Mouse (Mus musculus): ENCODE results near the gene Ifnk. TPM values are rescaled to one million over a fixed set of nuclear protein-coding genes. Genes with fewer than 3 reads are reported as not detected.

The Ifnk gene
- not detected for total RNA-seq (2022)

DNA sequence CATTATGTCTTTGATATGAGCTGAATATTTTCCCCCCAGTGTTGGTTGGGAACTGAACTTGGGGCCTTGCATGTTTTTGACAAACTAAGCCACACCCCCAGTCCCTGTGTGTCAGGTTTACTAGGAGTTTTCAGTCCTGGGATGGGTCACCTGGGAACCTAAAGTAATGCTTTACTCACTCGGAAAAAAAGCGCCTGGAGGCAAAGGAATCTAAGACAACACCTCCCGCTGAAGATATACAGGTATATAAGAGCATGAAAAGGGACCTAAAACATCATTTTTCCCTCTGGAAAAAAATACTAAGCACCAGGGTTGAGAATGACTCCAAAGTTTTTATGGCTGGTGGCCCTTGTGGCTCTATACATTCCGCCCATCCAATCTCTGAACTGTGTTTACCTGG lies at the start of gene Ifnk:
Gene Ifnk (plus strand): TSS at position 301 of the 400 bp plus-strand sequence.
- DNase-seq (ENCODE audit: low spot score in 2 of 2), result no peak

DNA sequence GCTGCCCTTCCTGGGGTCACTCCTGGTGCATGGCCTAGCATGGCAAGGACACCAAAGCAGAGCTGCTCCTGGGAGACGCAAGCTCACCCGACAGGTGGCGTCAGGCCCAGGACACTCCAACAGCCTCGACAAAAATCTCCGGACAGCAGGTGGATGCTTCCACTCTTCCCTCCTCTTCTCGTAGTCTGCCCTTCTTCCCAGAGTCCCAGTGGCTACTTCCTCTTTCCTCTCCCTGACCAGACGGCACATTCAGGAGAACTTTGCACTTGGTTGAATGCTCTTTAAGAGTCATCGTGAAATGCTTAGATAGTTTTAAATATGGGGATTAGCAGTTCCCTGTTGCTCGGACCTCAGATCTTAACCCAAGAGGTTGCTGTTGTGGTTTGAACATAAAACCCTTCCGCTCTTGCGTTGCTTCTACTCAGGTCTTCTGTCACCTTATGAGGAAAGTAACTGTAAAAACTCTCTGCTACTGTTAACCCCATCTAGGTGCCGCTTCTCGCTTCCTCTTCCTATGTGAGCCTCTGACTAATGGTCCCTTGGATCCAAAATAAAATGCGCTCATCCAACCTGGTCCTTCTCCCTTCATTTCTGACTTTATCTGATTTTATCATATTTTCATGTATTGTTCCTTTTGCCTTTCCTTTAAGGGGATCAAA lies 46.6 kb upstream of the Ifnk start:
- no peak for DNase-seq (ENCODE audit: low spot score in 2 of 2)

DNA sequence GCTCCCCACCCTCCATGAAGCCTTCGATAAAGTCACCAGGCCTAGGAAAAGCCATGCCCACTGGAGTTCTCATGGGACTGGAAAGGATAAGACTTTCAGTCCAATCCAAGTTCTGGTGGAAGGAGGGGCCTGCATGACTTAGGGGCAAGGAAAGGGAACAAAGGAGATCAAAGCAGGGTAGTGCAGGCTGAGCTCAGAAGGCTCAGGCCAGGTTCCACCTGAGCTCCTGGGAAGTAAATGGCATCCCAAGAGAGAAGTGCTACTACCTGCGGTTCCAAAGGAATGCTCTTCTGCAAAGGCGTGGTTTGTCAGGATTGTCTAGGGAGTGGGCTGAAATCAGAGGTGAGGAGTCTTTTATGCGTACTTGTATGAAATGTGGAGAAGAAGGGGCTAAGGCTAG lies 39.4 kb upstream of the Ifnk start:
- no peak for DNase-seq (ENCODE audit: low spot score in 2 of 2)

DNA sequence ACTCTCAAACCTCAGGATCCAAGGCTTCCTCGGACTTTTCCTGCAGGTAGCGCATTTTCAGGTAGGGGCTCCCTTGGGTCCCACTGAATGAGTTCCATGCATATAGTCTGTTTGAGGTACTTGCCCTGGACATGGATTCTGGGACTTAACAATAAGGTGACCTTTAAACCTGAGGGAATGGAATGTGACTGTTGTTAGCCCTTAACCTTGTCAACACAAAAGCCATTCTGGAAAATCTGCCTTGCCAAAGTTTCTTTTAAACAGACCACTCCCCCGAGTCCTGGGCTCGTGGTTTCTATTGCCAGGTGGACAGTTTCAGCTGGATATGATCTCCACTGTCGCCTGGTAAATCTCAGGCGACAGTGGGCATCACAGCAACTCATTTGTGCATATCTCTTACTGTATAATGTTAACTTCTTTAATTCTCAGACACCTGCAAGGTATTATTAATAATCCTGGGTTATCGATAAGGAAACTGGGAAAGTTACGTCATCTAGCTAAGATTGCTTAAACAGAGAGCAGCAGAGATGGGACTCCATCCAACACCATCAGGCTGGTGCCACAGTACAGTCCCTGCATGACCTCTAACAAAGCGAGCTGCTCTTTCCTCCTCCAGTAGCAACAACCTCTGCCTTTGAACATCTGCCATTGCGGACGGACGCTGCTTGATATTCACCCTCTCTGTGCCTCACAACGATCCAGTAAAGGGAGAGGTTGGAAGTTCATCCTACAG lies 38.2 kb upstream of the Ifnk start:
- no peak for DNase-seq (ENCODE audit: low spot score in 2 of 2)

DNA sequence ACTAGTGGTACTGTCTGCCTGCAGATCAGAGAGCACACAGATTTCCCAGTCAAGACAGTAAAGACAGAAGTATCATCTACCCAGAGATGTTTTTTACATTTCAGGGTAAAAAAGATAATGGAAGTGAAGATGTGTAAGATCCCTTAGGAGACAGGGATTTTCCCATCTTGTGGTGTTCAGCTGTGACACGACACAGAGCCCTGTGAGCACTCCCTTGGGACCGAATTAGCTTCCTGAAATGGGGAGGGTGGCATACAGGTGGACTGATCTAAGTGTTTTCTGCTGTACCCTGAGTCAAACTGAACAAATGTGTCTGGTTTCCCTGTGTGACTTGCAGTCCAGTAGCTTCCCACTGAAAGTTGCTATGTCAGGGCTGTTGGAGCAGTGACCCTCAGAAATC lies 36.9 kb upstream of the Ifnk start:
- DNase-seq (ENCODE audit: low spot score in 2 of 2), result no peak

DNA sequence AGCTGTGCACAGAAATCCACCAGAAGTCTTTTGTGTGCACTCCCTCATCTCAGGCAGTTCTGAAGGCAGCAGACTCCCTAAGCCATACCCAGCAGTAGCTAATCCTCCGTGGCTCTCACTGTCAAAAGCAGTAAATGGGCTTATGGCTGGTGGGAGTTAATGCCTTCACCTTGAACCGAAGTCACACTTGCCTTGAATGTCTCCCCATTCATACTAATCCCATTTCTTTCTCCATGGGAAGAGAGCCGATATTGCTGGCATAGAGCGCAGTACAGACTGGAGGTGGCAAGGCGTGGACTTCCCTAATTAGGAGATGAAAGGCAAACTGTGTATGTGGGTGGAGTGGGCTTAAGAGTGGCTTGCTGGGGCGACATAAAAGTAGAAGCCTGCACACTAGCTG lies 35.9 kb upstream of the Ifnk start:
- DNase-seq (ENCODE audit: low spot score in 2 of 2), result no peak

DNA sequence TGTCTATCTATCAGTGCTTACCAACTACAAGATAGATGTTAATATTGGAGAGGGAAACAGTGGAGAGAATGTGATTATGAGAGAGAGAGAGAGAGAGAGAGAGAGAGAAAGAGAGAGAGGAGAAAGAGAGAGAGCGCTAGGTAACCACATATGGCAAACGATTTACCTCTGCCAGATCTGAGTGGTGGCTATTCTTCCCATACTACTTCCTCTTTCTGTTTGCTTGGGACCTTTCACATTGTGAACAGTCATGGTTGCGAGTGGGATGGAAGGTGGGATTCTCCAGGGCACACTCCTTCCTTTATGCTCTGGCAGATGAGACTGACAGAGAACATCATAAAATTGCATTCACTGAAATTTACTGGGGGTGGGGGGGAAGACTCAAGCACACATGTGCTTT lies 34.7 kb upstream of the Ifnk start:
- DNase-seq (ENCODE audit: low spot score in 2 of 2), result no peak

DNA sequence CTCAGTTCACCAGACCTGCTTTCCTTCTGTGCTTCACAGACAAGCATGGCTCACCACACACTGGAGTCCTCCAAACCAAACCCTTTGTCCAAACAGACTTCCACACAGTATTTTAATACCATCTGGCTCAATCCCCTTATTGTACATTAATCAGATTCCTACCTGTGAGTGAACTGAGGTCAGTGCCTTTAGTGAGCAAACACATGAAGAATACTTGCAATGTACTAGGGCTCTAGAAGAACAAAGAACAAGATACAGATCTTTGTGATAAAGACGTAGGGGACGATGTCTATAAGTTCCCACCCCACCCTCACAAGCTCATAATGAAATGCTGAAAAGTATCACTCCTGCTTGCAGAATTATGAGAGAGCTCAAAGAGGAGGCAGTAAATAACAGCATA lies 33.0 kb upstream of the Ifnk start:
- no peak for DNase-seq (ENCODE audit: low spot score in 2 of 2)

DNA sequence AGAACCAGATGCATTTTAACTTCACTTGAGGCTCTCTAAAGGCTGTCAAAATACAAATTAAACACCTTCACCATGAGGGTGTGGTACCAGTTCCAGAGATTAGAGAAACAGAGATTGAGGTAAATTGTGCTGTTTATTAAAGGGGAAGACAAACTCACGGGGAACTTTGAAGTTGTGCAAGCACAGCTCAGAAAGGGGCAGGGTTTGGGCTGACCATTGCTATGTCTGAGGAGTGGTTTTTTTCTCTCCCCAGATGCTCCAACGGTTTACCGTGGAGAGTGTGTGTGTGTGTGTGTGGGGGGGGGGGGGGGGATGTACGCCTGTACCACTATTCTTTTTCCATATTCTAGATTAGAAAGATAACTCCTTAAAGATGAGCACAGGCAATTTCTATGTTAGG lies 31.7 kb upstream of the Ifnk start:
- DNase-seq (ENCODE audit: low spot score in 2 of 2), result no peak

DNA sequence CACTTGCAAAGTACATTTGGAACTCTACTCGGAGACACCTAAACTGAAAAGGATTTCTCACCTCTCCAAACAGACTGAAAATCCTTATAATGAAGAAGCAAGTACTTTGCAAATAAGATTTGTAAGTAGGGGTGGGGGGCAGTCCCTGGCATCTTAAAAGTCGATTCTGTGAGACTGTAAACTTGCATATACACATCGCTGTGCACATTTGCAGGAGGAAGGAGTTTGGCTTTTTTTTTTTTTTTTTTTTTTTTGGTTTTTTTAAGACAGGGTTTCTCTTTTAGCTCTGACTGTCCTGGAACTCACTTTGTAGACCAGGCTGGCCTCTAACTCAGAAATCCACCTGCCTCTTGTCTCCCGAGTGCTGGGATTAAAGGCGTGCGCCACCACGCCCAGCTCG lies 31.3 kb upstream of the Ifnk start:
- no peak for DNase-seq (ENCODE audit: low spot score in 2 of 2)

DNA sequence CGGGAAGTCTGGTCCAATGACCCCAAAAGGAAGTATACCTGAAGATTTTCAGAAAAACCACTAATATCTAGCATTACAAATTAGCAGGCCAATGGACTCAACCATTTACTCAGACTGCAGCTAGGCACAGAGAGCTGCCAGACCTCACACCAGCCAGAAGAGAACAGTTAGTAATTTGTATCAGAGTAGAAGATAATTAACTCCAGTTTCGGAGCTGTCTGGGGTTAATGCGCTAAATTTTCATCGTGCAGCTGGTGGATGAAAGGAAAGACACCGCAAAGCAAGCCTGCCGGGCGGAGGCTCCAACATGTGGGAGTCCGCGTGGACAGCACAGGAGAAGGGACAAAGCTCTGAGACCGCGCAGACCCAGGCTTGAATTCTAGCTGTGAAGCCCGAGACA lies 30.8 kb upstream of the Ifnk start:
- DNase-seq (ENCODE audit: low spot score in 2 of 2), result no peak

DNA sequence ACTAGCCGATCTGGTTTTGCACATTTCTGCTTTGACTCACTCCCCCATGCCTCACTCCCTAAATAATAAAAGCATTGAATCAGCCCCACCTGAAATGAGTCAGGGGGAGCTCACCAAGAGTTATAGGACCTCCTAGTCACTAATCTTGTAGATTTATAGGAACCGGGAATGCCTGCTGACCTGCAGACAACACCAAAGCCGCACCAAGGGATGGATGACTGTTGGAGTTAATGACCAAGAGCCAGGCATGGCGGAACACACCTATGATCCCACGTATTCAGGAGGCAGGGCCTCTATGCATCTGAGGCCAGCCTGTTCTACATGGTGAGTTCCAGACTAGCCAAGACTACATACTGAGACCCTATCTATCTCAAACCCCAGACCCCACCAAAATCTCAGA lies 28.8 kb upstream of the Ifnk start:
- no peak for DNase-seq (ENCODE audit: low spot score in 2 of 2)

DNA sequence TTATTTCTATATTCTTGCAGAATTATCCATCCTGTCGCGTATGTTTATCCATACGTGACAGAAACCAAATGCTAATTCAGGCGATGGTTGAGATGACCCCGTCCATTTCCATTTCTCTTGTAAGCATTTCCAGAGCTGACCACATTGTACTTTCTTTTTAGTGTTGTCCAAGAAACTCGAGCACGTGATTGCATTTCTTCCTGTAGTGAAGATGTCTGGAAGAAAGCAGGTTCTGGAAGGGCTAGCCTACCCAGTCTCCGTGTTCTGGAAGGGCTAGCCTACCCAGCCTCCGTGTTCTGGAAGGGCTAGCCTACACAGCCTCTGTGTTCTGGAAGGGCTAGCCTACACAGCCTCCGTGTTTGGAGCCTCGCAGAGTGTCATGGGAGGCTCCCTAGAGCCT lies 27.8 kb upstream of the Ifnk start:
- no peak for DNase-seq (ENCODE audit: low spot score in 2 of 2)

DNA sequence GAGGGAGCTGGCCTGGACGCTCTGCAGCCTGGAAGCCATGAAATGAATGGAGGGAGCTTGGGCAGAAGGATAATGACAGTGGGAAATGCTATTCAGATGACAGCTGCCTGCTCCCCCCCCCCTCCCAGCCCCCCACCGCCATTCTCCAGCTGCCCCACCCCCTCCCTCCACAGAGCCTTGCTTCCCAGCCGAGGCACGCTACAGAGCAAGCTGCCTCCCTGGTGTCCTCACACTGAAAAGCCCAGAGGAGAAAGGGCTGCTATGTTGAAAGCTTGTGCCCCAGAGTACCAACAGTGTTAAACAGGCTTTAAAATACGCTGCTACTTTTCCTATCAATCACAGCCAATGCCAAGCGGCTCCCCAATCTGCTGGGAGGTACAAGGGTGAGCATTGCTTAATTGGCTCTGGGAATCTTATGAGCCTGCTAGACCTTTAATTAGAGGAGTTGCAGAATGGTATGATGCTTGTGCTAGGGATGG lies 26.5 kb upstream of the Ifnk start:
- DNase-seq (ENCODE audit: low spot score in 2 of 2), result no peak

DNA sequence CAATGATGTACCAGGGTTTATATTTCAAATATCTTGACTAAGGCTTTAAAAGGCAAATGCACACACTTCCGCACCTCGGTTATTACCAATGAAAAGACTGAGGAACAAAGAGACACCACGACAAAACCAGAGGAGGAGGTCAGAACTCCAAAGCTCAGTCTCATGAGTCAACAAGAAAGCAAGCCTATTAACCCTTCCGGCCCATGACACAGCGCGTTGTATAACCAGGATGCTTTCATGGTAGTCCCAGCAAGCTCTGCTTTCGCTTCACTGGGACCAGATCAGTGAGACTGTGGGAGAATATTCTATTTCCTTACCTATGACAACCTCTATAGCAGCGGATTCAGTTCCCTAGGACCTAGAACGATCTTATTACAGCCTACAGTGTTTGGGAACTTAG lies 25.1 kb upstream of the Ifnk start:
- no peak for DNase-seq (ENCODE audit: low spot score in 2 of 2)

DNA sequence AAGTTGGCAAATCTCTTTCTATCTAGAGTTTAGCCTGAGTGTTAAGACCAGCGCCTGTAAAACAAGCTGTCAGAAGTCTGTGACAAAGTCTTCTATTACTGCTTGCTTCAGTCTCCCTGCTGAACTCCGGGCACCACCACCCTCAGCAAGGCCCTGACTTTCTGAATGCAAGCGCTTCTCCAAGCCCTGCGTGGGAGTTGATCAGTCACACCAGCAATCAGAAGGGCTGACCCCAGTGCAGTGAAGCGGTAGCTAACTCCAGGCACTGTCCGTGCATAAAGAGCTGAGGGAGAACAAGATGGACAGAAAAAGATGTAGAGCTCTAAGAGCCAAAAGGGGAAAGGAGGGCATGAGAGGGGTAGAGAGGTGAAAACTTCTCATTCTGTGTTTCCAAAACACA lies 24.1 kb upstream of the Ifnk start:
- no peak for DNase-seq (ENCODE audit: low spot score in 2 of 2)

DNA sequence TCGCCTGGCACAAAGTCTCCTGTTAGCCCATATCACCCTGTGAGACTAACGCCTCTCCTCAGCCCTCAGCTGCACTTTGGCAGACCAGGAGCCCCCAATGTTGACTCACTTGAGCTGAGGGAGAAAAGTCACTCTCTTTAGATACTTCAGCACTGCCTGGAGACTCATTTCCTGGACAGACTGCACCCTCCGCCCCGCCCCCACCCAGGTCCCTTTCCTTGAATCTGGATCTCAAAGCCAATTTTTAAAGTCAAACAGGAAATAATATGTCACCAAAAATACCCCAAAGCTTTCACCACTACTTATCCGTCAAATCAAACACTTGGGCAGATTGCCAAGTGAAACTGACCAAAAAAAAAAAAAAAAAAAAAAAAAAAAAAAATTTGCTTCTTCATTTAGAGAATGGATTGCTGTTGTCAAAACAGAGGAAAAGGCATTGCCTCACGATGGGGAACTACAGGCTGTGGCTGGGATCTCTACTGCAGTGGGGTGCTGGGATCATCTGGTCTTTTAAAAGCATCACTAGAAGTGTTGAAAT lies 21.4 kb upstream of the Ifnk start:
- no peak for DNase-seq (ENCODE audit: low spot score in 2 of 2)

DNA sequence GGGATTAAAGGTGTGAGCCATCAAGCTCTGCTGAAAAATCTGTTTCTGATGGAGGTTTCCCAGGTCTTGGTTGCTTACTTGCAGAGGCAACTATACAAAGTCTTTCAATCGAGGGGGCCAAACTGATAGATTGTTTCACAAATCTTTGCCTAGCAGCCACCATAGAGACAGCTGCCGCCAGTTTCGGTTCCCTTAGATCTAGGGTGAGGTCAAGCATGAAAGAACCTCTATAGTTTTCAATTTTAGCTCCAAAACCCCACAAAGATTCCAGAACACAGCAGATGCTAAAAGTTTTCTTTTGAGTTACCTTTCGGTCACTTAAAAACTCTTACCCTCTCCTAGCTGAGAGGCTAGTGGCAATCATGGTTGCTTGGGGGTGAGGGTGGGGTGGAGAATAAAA lies 20.3 kb upstream of the Ifnk start:
- DNase-seq (ENCODE audit: low spot score in 2 of 2), result no peak

DNA sequence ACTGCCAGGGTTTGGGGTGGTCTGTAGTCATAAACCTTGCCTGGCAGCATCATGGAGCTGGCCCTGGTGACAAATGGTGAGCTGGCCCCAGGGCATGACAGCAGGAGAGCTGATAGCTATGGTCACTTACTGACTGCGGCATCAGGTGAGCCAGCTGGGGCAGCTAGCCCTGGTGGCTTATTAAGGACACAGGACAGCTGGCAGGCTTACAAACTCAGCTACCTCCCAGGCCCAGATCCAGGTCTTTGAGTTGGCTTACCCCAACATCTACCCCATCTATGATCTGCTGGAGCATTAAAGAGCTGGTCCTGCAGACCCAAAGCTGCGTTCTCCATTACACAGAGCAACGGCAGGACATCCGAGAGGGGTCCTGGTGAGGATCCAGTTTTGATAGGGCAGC lies 18.4 kb upstream of the Ifnk start:
- no peak for DNase-seq (ENCODE audit: low spot score in 2 of 2)

DNA sequence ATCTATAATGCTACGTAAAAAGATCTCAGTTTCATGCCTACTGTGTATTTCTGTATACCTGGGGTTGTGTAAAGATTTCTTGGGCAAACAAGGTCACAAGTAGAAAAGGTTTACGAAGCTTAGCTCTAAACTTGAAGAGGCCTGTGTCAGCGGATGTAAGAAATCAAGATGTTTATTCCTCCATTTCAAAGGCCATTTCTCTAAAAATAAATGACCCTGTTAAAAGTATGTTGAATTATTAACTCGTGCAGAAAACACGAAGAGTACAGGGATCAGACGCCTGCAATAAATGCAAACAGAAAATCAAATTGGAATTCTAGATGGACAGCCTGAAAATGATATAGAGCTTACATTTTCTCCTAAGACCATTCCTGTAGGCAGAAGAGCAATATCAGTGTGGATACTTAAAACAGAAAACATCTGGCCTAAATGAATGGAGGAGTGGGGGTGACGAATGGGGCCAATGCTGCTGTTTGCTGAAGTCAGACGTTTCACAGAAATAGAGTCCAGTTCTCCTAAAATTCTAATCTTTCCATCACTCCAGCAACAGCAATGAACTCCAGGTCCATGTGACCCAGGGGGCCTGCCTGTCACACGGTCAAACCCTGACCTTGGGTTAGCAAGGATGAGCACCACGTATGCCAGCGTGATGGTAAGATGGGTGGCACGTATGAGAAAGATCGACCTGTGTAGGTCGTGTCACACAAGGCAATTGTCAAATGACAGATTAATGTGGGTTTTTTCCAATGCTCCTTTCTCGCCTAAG lies 16.8 kb upstream of the Ifnk start:
- no peak for DNase-seq (ENCODE audit: low spot score in 2 of 2)

DNA sequence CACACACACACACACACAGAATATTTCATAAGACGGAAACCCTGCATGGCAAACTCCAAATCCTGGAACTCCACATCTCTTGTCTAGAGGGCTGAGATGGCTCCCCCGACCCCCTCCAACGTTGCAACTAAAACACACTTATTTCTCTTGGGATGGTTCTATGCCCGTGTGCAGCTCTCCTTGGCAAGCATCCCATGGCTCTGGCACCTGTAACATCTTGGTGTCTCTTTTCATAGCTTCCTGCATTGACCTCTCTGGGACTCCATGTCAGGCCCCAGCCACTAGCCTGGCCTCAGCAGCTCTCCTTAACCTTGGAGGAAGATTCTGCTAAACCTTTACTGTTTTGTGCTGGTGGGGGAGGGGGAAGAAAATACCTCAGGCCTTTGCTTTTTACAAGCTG lies 16.1 kb upstream of the Ifnk start:
- DNase-seq (ENCODE audit: low spot score in 2 of 2), result no peak

DNA sequence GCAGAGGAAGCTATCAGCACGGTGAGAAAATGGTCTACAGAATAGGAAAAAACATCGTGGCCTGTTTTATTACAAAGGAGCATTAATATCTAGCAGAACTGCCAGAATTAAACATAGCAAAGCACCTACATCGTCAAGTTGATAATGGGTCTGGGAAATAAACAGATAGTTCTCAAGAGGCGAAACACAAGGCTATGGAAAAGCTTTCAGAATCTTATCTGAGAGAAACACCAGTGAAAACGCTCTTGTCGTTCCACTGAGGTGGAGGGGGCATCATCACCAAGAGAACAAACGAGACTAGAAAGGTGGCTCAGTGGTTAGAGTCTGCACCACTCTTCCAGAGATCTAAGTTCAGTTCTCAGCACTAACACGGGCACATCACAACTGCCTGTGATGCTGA lies 14.9 kb upstream of the Ifnk start:
- no peak for DNase-seq (ENCODE audit: low spot score in 2 of 2)

All from layer of hippocampus, adult 8-10 months (tissue).